15 mouse cellular contexts compared by ENCODE assay signal in genomic region chr8:122630696-122631095, GRCm38 (mm10). TPM values are rescaled to one million over a fixed set of nuclear protein-coding genes. Genes with fewer than 3 reads are reported as not detected.
DNase-seq lines count a peak whose midpoint lies in the region; ATAC-seq and TF ChIP-seq lines count a peak whose summit lies in the region.
"Had no signal": no experiment of that assay in that cellular context is flagged by ENCODE, and none has a peak within 500 bp of the region (broad histone marks: within the 10 kb centered on the region; RNA-seq: fewer than 3 reads in every experiment).

No protein-coding gene starts in this region.

- H3K4me2 ChIP-seq in heart, embryonic 16.5 days (ENCODE audit: low read depth, low read length): peak overlapping the region; percentile 41; the same call in 1 of the 2 replicates
- H3K4me2 ChIP-seq in embryonic facial prominence, embryonic 13.5 days: peak overlapping the region; percentile 49
- peak overlapping the region; percentile 14 for H3K4me2 ChIP-seq in kidney, embryonic 15.5 days

- no peaks in the 10 kb centered on the region; the same call in 1 of the 2 replicates for H3K4me1 ChIP-seq in heart, embryonic 16.5 days (ENCODE audit: control insufficient read depth, insufficient read depth, low read length)
- peaks cover 24% of the 10 kb centered on the region for H3K4me1 ChIP-seq in E14TG2a.4 (replicated peaks; ENCODE audit: low read depth, low read length)
- peaks cover 14% of the 10 kb centered on the region for H3K4me1 ChIP-seq in embryonic facial prominence, embryonic 13.5 days
- H3K4me1 ChIP-seq in kidney, embryonic 15.5 days: 0 out of 2 replicates have a peak, but pooled peaks cover 11% of the 10 kb centered on the region

- intact Hi-C loops in heart, postnatal 36 days (cut with DNase I): no loop called here

- no peak for TF ChIP-seq CTCF in E14TG2a.4 (conservative IDR thresholded peaks at IDR 0.05; ENCODE audit: low read length)

- H3K27me3 ChIP-seq in heart, embryonic 16.5 days (ENCODE audit: control insufficient read depth, insufficient read depth, low read length): no peaks in the 10 kb centered on the region
- H3K27me3 ChIP-seq in E14TG2a.4 (ENCODE audit: insufficient read depth, low read length): peaks cover 11% of the 10 kb centered on the region; the same call in 1 of the 2 replicates
- peaks cover 12% of the 10 kb centered on the region for H3K27me3 ChIP-seq in embryonic facial prominence, embryonic 13.5 days
- H3K27me3 ChIP-seq in kidney, embryonic 15.5 days: peaks cover 15% of the 10 kb centered on the region
- H3K27me3 ChIP-seq: CH12.LX; megakaryocyte, embryonic 14.5 days had no signal

- H3K9ac ChIP-seq in heart, embryonic 16.5 days (ENCODE audit: low read length): peak overlapping the region; percentile 3
- peak overlapping the region; percentile 56; the same call in 1 of the 2 replicates for H3K9ac ChIP-seq in embryonic facial prominence, embryonic 13.5 days
- no peak overlapping the region for H3K9ac ChIP-seq in kidney, embryonic 15.5 days

- H3K4me3 ChIP-seq in heart, embryonic 16.5 days (ENCODE audit: low read length): peak overlapping the region; percentile 16
- H3K4me3 ChIP-seq in E14TG2a.4 (replicated peaks; ENCODE audit: low read length): peak overlapping the region; percentile 78
- peak overlapping the region; percentile 24 for H3K4me3 ChIP-seq in embryonic facial prominence, embryonic 13.5 days
- H3K4me3 ChIP-seq in kidney, embryonic 15.5 days (replicated peaks): no peak overlapping the region
- H3K4me3 ChIP-seq: megakaryocyte, embryonic 14.5 days had no signal

- no peaks in the 10 kb centered on the region for H3K9me3 ChIP-seq in heart, embryonic 16.5 days (replicated peaks; ENCODE audit: control insufficient read depth, low read length)
- no peaks in the 10 kb centered on the region for H3K9me3 ChIP-seq in E14TG2a.4 (ENCODE audit: low read length)
- H3K9me3 ChIP-seq in embryonic facial prominence, embryonic 13.5 days: no peaks in the 10 kb centered on the region
- no peaks in the 10 kb centered on the region for H3K9me3 ChIP-seq in kidney, embryonic 15.5 days (replicated peaks)
- H3K9me3 ChIP-seq: megakaryocyte, embryonic 14.5 days had no signal

- ATAC-seq in heart, embryonic 16.5 days (replicated peaks; ENCODE audit: extremely low read depth, insufficient read depth, low FRiP score): no peak
- ATAC-seq in embryonic facial prominence, embryonic 13.5 days (ENCODE audit: insufficient number of reproducible peaks, insufficient read depth, low FRiP score, low TSS enrichment, low read depth): no peak
- peak; percentile 52 for ATAC-seq in kidney, embryonic 15.5 days (replicated peaks; ENCODE audit: low FRiP score)
- ATAC-seq in CD4-positive, CD25-positive, alpha-beta regulatory T cell, adult 4 months: no peak

- no peak for DNase-seq in heart, postnatal 36 days
- no peak for DNase-seq in right cerebral cortex, adult 2 months (ENCODE audit: low spot score in 2 of 2)
- no peak for DNase-seq in right cerebral cortex, postnatal 10 days (ENCODE audit: low spot score in 2 of 2)
- DNase-seq: cerebellum, adult 9-11 months; thymus, adult 18-20 months had no signal

- H3K27ac ChIP-seq in heart, embryonic 16.5 days (ENCODE audit: low read length): no peak overlapping the region
- no peak overlapping the region for H3K27ac ChIP-seq in embryonic facial prominence, embryonic 13.5 days
- H3K27ac ChIP-seq in kidney, embryonic 15.5 days: no peak overlapping the region

- H3K36me3 ChIP-seq in heart, embryonic 16.5 days (ENCODE audit: control insufficient read depth, insufficient read depth): 0 out of 2 replicates have a peak, but pooled peaks cover 5% of the 10 kb centered on the region
- no peaks in the 10 kb centered on the region for H3K36me3 ChIP-seq in E14TG2a.4 (ENCODE audit: insufficient read depth, low read length)
- peaks cover 21% of the 10 kb centered on the region for H3K36me3 ChIP-seq in embryonic facial prominence, embryonic 13.5 days
- H3K36me3 ChIP-seq in kidney, embryonic 15.5 days: peaks cover 8% of the 10 kb centered on the region; the same call in 1 of the 2 replicates

- 52% methylated on average over 22 of the region's 22 CpGs for WGBS in heart, embryonic 16.5 days
- 49% methylated on average over 22 of the region's 22 CpGs for WGBS in embryonic facial prominence, embryonic 13.5 days
- 54% methylated on average over 22 of the region's 22 CpGs for WGBS in kidney, embryonic 15.5 days

RNA-seq across cellular contexts. Expression of gene Pabpn1l, which starts 8.2 kb away (rescaled TPM):
- not detected in 2 replicates for polyA plus RNA-seq in heart, embryonic 16.5 days (2015; fragmentation: Nextera tagmentation; extraction: Ambion mirVana)
- total RNA-seq in heart, postnatal 36 days (2021): not detected
- not detected in 2 replicates for polyA plus RNA-seq in embryonic facial prominence, embryonic 13.5 days (2015; fragmentation: Nextera tagmentation; extraction: Ambion mirVana)
- polyA plus RNA-seq in kidney, embryonic 15.5 days (2015; fragmentation: Nextera tagmentation; extraction: Ambion mirVana): 0.18 TPM in 1 of 2 replicates, not detected in the other
- not detected for polyA plus RNA-seq in CD4-positive, CD25-positive, alpha-beta regulatory T cell, adult 4 months (2017; shearing (Covaris generic))
- total RNA-seq: adrenal gland, adult 18-20 months; CH12.LX; layer of hippocampus, postnatal 14 days had no signal
- polyA plus RNA-seq: frontal cortex, adult 2 months had no signal

RNA-seq across cellular contexts. Expression of gene Trappc2l, which starts 19.3 kb away (rescaled TPM):
- polyA plus RNA-seq in heart, embryonic 16.5 days (2015; fragmentation: Nextera tagmentation; extraction: Ambion mirVana): 58.2 and 60.1 TPM in 2 replicates
- 10 to 100 TPM; 65.8 to 67.9 TPM for total RNA-seq in heart, postnatal 36 days (2021)
- 53.0 and 57.7 TPM in 2 replicates for polyA plus RNA-seq in embryonic facial prominence, embryonic 13.5 days (2015; fragmentation: Nextera tagmentation; extraction: Ambion mirVana)
- polyA plus RNA-seq in kidney, embryonic 15.5 days (2015; fragmentation: Nextera tagmentation; extraction: Ambion mirVana): 51.8 and 54.8 TPM in 2 replicates
- 10 to 100 TPM; 45.0 to 70.1 TPM for polyA plus RNA-seq in CD4-positive, CD25-positive, alpha-beta regulatory T cell, adult 4 months (2017; shearing (Covaris generic))

RNA-seq across cellular contexts. Expression of gene Galns, which starts 19.4 kb away (rescaled TPM):
- 10.0 and 10.4 TPM in 2 replicates for polyA plus RNA-seq in heart, embryonic 16.5 days (2015; fragmentation: Nextera tagmentation; extraction: Ambion mirVana)
- 1 to 10 TPM; 3.1 to 3.5 TPM for total RNA-seq in heart, postnatal 36 days (2021)
- 7.5 and 7.6 TPM in 2 replicates for polyA plus RNA-seq in embryonic facial prominence, embryonic 13.5 days (2015; fragmentation: Nextera tagmentation; extraction: Ambion mirVana)
- 14.0 and 16.0 TPM in 2 replicates for polyA plus RNA-seq in kidney, embryonic 15.5 days (2015; fragmentation: Nextera tagmentation; extraction: Ambion mirVana)
- polyA plus RNA-seq in CD4-positive, CD25-positive, alpha-beta regulatory T cell, adult 4 months (2017; shearing (Covaris generic)): 10 to 100 TPM in 1 of 2 experiments, 1 to 10 TPM in 1; 8.7 to 12.7 TPM

RNA-seq across cellular contexts. Expression of gene Aprt, which starts 54.0 kb away (rescaled TPM):
- polyA plus RNA-seq in heart, embryonic 16.5 days (2015; fragmentation: Nextera tagmentation; extraction: Ambion mirVana): 159 and 204 TPM in 2 replicates
- total RNA-seq in heart, postnatal 36 days (2021): 10 to 100 TPM; 29.8 to 38.9 TPM
- polyA plus RNA-seq in embryonic facial prominence, embryonic 13.5 days (2015; fragmentation: Nextera tagmentation; extraction: Ambion mirVana): 296 and 355 TPM in 2 replicates
- 333 and 353 TPM in 2 replicates for polyA plus RNA-seq in kidney, embryonic 15.5 days (2015; fragmentation: Nextera tagmentation; extraction: Ambion mirVana)
- polyA plus RNA-seq in CD4-positive, CD25-positive, alpha-beta regulatory T cell, adult 4 months (2017; shearing (Covaris generic)): 100 to 1,000 TPM; 146 to 207 TPM
